Mouse (Mus musculus): ENCODE data around the gene Mrtfa. TPM values are rescaled to one million over a fixed set of nuclear protein-coding genes. Genes with fewer than 3 reads are reported as not detected.

Gene Mrtfa
- polyA plus RNA-seq, 1 experiment from 2014 or later, result 29.2 TPM

GRCm38 (mm10) chr15:81055488-81055887, 135.1 kb downstream of the Mrtfa start:
- H3K4me1 ChIP-seq, result no peaks in the 10 kb centered on the region
- no peak overlapping the region for H3K4me3 ChIP-seq
- no peaks in the 10 kb centered on the region for H3K36me3 ChIP-seq
- H3K9me3 ChIP-seq, result no peaks in the 10 kb centered on the region
- H3K27me3 ChIP-seq, result no peaks in the 10 kb centered on the region
- H3K4me2 ChIP-seq (replicated peaks), result no peak overlapping the region
- WGBS, result 93% methylated on average over 2 of the region's 2 CpGs
- ATAC-seq (ENCODE audit: low FRiP score, low read depth), result no peak
- no peak overlapping the region for H3K9ac ChIP-seq (replicated peaks)
- H3K27ac ChIP-seq (replicated peaks), result no peak overlapping the region

- no peaks in the 10 kb centered on the region for H3K36me3 ChIP-seq
- 91% methylated on average over 5 of the region's 5 CpGs for WGBS
- H3K4me3 ChIP-seq, result no peak overlapping the region
- no peak overlapping the region for H3K27ac ChIP-seq (replicated peaks)
- H3K27me3 ChIP-seq, result no peaks in the 10 kb centered on the region
- no peaks in the 10 kb centered on the region for H3K4me1 ChIP-seq
- no peaks in the 10 kb centered on the region for H3K9me3 ChIP-seq
- no peak overlapping the region for H3K4me2 ChIP-seq (replicated peaks)
- no peak for ATAC-seq (ENCODE audit: low FRiP score, low read depth)
- no peak overlapping the region for H3K9ac ChIP-seq (replicated peaks)
Measured at GRCm38 (mm10) chr15:81052491-81052890, 138.1 kb downstream of the Mrtfa start.

GRCm38 (mm10) chr15:81050488-81050887, 140.1 kb downstream of the Mrtfa start:
- no peak overlapping the region for H3K4me2 ChIP-seq (replicated peaks)
- H3K36me3 ChIP-seq, result no peaks in the 10 kb centered on the region
- ATAC-seq (ENCODE audit: low FRiP score, low read depth), result no peak
- WGBS, result 79% methylated on average over 3 of the region's 3 CpGs
- H3K27ac ChIP-seq (replicated peaks), result no peak overlapping the region
- H3K27me3 ChIP-seq, result no peaks in the 10 kb centered on the region
- H3K4me1 ChIP-seq, result 0 out of 2 replicates have a peak, but pooled peaks cover under 1% of the 10 kb centered on the region
- H3K9ac ChIP-seq (replicated peaks), result no peak overlapping the region
- H3K4me3 ChIP-seq, result no peak overlapping the region
- no peaks in the 10 kb centered on the region for H3K9me3 ChIP-seq

- WGBS, result 78% methylated on average over 6 of the region's 6 CpGs
- ATAC-seq (ENCODE audit: low FRiP score, low read depth), result no peak
Measured at GRCm38 (mm10) chr15:81049401-81050053, 141.0 kb downstream of the Mrtfa start.

GRCm38 (mm10) chr15:81047497-81047896, 143.1 kb downstream of the Mrtfa start:
- Histone ChIP-seq H3K9ac (replicated peaks) (no peak overlapping the region), H3K4me2 (replicated peaks) (no peak overlapping the region), H3K9me3 (no peaks in the 10 kb centered on the region), H3K27me3 (no peaks in the 10 kb centered on the region), H3K27ac (replicated peaks) (0 out of 2 replicates have a peak overlapping the region, but pooled peaks have one; percentile 20), H3K4me3 (no peak overlapping the region), H3K36me3 (peaks cover 11% of the 10 kb centered on the region; the same call in 1 of the 2 replicates), H3K4me1 (peaks cover 7% of the 10 kb centered on the region; the same call in 1 of the 2 replicates)
- 53% methylated on average over 10 of the region's 10 CpGs for WGBS
- no peak for ATAC-seq (ENCODE audit: low FRiP score, low read depth)

More at GRCm38 (mm10) chr15:81049401-81050053, 141.0 kb downstream of the Mrtfa start:
- H3K4me1 ChIP-seq, result 0 out of 2 replicates have a peak, but pooled peaks cover 3% of the 10 kb centered on the region
- H3K4me3 ChIP-seq, result no peak overlapping the region
- no peaks in the 10 kb centered on the region for H3K9me3 ChIP-seq
- H3K27ac ChIP-seq (replicated peaks), result no peak overlapping the region
- H3K4me2 ChIP-seq (replicated peaks), result no peak overlapping the region
- no peak overlapping the region for H3K9ac ChIP-seq (replicated peaks)
- no peaks in the 10 kb centered on the region for H3K27me3 ChIP-seq
- H3K36me3 ChIP-seq, result peaks cover 7% of the 10 kb centered on the region; the same call in 1 of the 2 replicates

- peaks cover 9% of the 10 kb centered on the region; the same call in 1 of the 2 replicates for H3K4me1 ChIP-seq
- H3K9ac ChIP-seq (replicated peaks), result no peak overlapping the region
- H3K27me3 ChIP-seq, result no peaks in the 10 kb centered on the region
- no peak overlapping the region for H3K4me2 ChIP-seq (replicated peaks)
- no peak overlapping the region for H3K27ac ChIP-seq (replicated peaks)
- 96% methylated on average over 7 of the region's 7 CpGs for WGBS
- peaks cover 11% of the 10 kb centered on the region; the same call in 1 of the 2 replicates for H3K36me3 ChIP-seq
- no peak for ATAC-seq (ENCODE audit: low FRiP score, low read depth)
- no peak overlapping the region for H3K4me3 ChIP-seq
- no peaks in the 10 kb centered on the region for H3K9me3 ChIP-seq
Measured at GRCm38 (mm10) chr15:81046061-81046460, 144.5 kb downstream of the Mrtfa start.

- Histone ChIP-seq H3K4me2 (replicated peaks) (no peak overlapping the region), H3K36me3 (peaks cover 11% of the 10 kb centered on the region; the same call in 1 of the 2 replicates), H3K9ac (replicated peaks) (no peak overlapping the region), H3K9me3 (no peaks in the 10 kb centered on the region), H3K27ac (replicated peaks) (no peak overlapping the region), H3K4me3 (no peak overlapping the region), H3K4me1 (peaks cover 9% of the 10 kb centered on the region; the same call in 1 of the 2 replicates), H3K27me3 (no peaks in the 10 kb centered on the region)
- WGBS, result 88% methylated on average over 4 of the region's 4 CpGs
- ATAC-seq (ENCODE audit: low FRiP score, low read depth), result no peak
Measured at GRCm38 (mm10) chr15:81045336-81045735, 145.2 kb downstream of the Mrtfa start.

GRCm38 (mm10) chr15:81044446-81044845, 146.1 kb downstream of the Mrtfa start:
- H3K27me3 ChIP-seq, result no peaks in the 10 kb centered on the region
- 96% methylated on average over 9 of the region's 9 CpGs for WGBS

GRCm38 (mm10) chr15:81042276-81042931, 148.2 kb downstream of the Mrtfa start:
- H3K4me2 ChIP-seq (replicated peaks), result no peak overlapping the region
- ATAC-seq (ENCODE audit: low FRiP score, low read depth), result no peak
- peaks cover 11% of the 10 kb centered on the region; the same call in 1 of the 2 replicates for H3K36me3 ChIP-seq
- H3K27me3 ChIP-seq, result no peaks in the 10 kb centered on the region
- WGBS, result 61% methylated on average over 13 of the region's 13 CpGs
- H3K9ac ChIP-seq (replicated peaks), result no peak overlapping the region
- no peak overlapping the region for H3K4me3 ChIP-seq
- H3K9me3 ChIP-seq, result no peaks in the 10 kb centered on the region
- H3K27ac ChIP-seq (replicated peaks), result no peak overlapping the region
- peaks cover 9% of the 10 kb centered on the region; the same call in 1 of the 2 replicates for H3K4me1 ChIP-seq

More at GRCm38 (mm10) chr15:81044446-81044845, 146.1 kb downstream of the Mrtfa start:
- H3K4me2 ChIP-seq (replicated peaks), result no peak overlapping the region
- no peak overlapping the region for H3K4me3 ChIP-seq
- ATAC-seq (ENCODE audit: low FRiP score, low read depth), result no peak
- no peaks in the 10 kb centered on the region for H3K9me3 ChIP-seq
- peaks cover 11% of the 10 kb centered on the region; the same call in 1 of the 2 replicates for H3K36me3 ChIP-seq
- H3K27ac ChIP-seq (replicated peaks), result no peak overlapping the region
- H3K4me1 ChIP-seq, result peaks cover 9% of the 10 kb centered on the region; the same call in 1 of the 2 replicates
- no peak overlapping the region for H3K9ac ChIP-seq (replicated peaks)

GRCm38 (mm10) chr15:81041767-81042166, 148.8 kb downstream of the Mrtfa start:
- WGBS, result 76% methylated on average over 4 of the region's 4 CpGs
- no peaks in the 10 kb centered on the region for H3K27me3 ChIP-seq

GRCm38 (mm10) chr15:81038419-81038818, 152.1 kb downstream of the Mrtfa start:
- H3K4me1 ChIP-seq, result peaks cover 13% of the 10 kb centered on the region
- no peaks in the 10 kb centered on the region for H3K9me3 ChIP-seq
- 95% methylated on average over 5 of the region's 5 CpGs for WGBS
- no peak for ATAC-seq (ENCODE audit: low FRiP score, low read depth)
- H3K36me3 ChIP-seq, result no peaks in the 10 kb centered on the region
- H3K9ac ChIP-seq (replicated peaks), result no peak overlapping the region
- H3K4me3 ChIP-seq, result no peak overlapping the region
- H3K27ac ChIP-seq (replicated peaks), result no peak overlapping the region
- H3K4me2 ChIP-seq (replicated peaks), result no peak overlapping the region
- H3K27me3 ChIP-seq, result no peaks in the 10 kb centered on the region

More at GRCm38 (mm10) chr15:81041767-81042166, 148.8 kb downstream of the Mrtfa start:
- ATAC-seq (ENCODE audit: low FRiP score, low read depth), result no peak
- H3K4me1 ChIP-seq, result peaks cover 9% of the 10 kb centered on the region; the same call in 1 of the 2 replicates
- no peak overlapping the region for H3K27ac ChIP-seq (replicated peaks)
- no peak overlapping the region for H3K4me3 ChIP-seq
- no peak overlapping the region for H3K9ac ChIP-seq (replicated peaks)
- no peak overlapping the region for H3K4me2 ChIP-seq (replicated peaks)
- H3K9me3 ChIP-seq, result no peaks in the 10 kb centered on the region
- H3K36me3 ChIP-seq, result peaks cover 11% of the 10 kb centered on the region; the same call in 1 of the 2 replicates

All from midbrain, embryonic 12.5 days (tissue).